Mouse (Mus musculus) MEL (cell line): ENCODE measurements around the gene Glra3.

Experiments used
- CTCF ChIP-seq, 3 experiments: IDR thresholded peaks in 2 of 3; conservative IDR thresholded peaks in 1 of 3; 2 replicates each; pipeline ENCODE4 v1.5.1; 2011 to 2012; ENCODE audit warnings: low read length in 3 of 3, low read depth in 2 of 3, mild to moderate bottlenecking in 2 of 3, improper control_type of control experiment in 1 of 3, inconsistent platforms in 1 of 3, mixed read lengths in 1 of 3, moderate library complexity in 1 of 3; ENCODE audit not compliant: control insufficient read depth in 1 of 3, insufficient read depth in 1 of 3, poor library complexity in 1 of 3, severe bottlenecking in 1 of 3
- MAFK ChIP-seq: IDR thresholded peaks from 2 replicates; pipeline ENCODE4 v1.6.1; 2011; ENCODE audit warnings: low read depth, mild to moderate bottlenecking, low read length, improper control_type of control experiment, borderline replicate concordance
- POLR2A ChIP-seq, 2 experiments: IDR thresholded peaks; 2 replicates each; pipeline ENCODE4 v1.6.1; 2011 to 2012; ENCODE audit warnings: low read length in 2 of 2, mild to moderate bottlenecking in 2 of 2, control low read depth in 1 of 2, improper control_type of control experiment in 1 of 2, low read depth in 1 of 2, moderate library complexity in 1 of 2; ENCODE audit not compliant: control insufficient read depth in 1 of 2, insufficient read depth in 1 of 2, poor library complexity in 1 of 2
- TAL1 ChIP-seq: IDR thresholded peaks from 2 replicates; pipeline ENCODE4 v1.6.1; 2012; ENCODE audit warnings: mild to moderate bottlenecking, inconsistent platforms, low read length, moderate library complexity, mixed read lengths
- TCF12 ChIP-seq: IDR thresholded peaks from 2 replicates; pipeline ENCODE4 v1.6.1; 2014; ENCODE audit warnings: low read depth, mild to moderate bottlenecking, inconsistent platforms, low read length, improper control_type of control experiment, moderate library complexity

DNA sequence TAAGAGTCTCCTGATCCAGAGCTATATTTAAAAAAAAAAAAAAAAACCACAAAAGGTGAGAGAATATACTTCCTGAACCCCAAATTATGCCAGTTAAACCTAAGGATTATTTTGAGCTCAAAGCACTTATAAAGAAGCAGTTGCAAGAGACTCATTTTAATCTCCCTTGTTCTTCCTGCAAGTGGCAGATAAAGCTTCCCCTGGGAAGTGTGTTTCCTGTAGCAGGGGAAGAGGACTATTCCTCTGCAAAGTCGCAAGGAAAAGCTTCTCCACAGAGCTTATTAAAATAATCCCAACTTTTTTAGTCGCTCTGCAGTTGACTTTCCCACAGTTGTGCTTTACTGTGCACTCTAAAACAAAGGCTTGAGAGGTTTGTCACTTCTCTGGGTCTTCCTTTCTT, 218.7 kb downstream of the Glra3 start:
- TF ChIP-seq MAFK: no peak
- TF ChIP-seq POLR2A (IDR thresholded peaks at IDR 0.05; ENCODE audit: control insufficient read depth in 1 of 2, insufficient read depth in 1 of 2, low read depth in 1 of 2, low read length in 2 of 2, poor library complexity in 1 of 2): no peak
- TF ChIP-seq TCF12: no peak
- TF ChIP-seq CTCF (IDR thresholded peaks at IDR 0.05 in 2 of 3, conservative IDR thresholded peaks at IDR 0.05 in 1 of 3; ENCODE audit: control insufficient read depth in 1 of 3, insufficient read depth in 1 of 3, low read depth in 2 of 3, low read length in 3 of 3, poor library complexity in 1 of 3, severe bottlenecking in 1 of 3): no peak
- TF ChIP-seq TAL1: no peak
